Mouse (Mus musculus) heart, postnatal 36 days (tissue): Measurements from ENCODE around the gene Kat8. TPM values are rescaled to one million over a fixed set of nuclear protein-coding genes. Genes with fewer than 3 reads are reported as not detected.
A peak's percentile ranks its signal among the peaks of the same experiment; 100 is the strongest.

Experiments
- DNase-seq, 2 experiments: peaks; one replicate each; pipeline ENCODE4 v3.0.0; 2021 to 2022
- intact Hi-C: fragments of 180-260 bp; cut with DNase I; formaldehyde crosslinking; loops from one replicate; pipeline ENCODE4 v1.15.1; 2025
- total RNA-seq, 2 experiments: library from RNA; stranded (reverse); gene quantifications; 2 replicates each; pipeline ENCODE4 v1.2.3; 2021

Kat8 gene
- total RNA-seq, result 10 to 100 TPM; 13.8 to 16.1 TPM

DNA sequence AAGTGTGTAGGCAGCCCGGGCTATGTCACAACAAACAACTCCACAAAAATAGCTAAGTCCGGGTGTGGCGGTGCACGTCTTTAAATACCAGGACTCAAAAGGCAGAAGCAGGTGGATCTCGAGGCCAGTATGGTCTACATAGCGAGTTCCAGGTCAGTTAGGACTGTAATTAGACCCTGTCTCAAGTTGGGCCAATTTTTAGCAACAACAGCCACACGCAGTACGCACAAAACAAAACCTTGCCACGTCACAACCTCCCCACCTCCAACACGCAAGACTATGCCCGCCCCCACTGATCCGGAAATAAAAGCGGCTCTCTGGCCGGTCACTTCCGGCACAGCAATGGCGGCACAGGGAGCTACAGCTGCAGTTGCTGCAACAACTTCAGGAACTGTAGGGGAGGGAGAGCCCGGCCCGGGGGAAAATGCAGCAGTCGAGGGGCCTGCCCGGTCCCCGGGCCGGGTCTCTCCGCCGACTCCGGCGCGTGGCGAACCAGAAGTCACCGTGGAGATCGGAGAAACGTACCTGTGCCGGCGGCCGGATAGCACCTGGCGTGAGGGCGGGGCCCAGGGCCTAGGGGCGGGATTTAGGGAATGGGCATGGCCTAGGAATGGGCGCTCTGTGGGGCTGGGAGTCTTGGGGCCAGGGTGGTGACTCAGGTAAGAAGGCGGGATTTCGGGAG lies at the start of gene Kat8:
Gene Kat8 (plus strand): TSS at position 327 of the 682 bp plus-strand sequence.
- intact Hi-C loops, result no loop called here
- peak; percentile 83 to 85 for DNase-seq

DNA sequence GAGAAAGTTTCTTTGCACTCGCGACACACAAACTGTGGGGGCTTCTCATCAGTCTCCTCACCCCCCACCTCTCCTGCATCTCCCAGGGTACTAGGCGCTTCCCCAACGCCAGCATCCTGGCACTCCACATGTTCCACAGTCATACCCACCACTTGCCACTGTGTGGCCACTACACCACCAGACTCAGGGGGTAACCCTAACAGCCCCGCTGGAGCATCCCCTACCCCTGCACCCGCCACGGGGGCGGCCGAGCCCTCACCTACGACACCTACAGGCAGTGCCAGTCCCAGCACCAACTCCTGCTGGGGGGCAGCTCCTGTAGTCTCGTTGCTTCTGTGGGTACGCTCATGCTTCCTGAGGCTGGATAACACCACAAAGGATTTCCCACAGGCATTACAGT lies 45.9 kb upstream of the Kat8 start:
- no peak for DNase-seq
- intact Hi-C loops, result no loop called here

DNA sequence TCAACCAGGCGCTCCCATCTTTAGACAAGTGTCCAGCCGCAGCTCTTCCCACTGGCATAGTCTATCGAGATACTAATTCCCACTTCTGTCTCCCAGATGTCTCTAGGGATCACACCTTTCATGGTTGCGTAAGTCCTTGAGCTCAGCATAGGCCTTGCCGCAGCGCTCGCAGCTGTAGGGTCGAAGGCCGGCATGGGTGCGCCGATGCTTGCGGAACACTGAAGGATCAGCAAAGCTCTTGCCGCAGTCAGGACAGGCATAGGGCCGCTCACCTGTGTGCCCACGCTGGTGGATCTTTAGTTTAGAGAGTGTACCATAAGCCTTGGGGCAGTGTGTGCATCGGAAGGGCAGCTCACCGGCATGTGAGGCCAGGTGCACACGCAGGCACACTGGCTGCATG lies 44.7 kb upstream of the Kat8 start:
- DNase-seq, result no peak
- intact Hi-C loops, result no loop called here

DNA sequence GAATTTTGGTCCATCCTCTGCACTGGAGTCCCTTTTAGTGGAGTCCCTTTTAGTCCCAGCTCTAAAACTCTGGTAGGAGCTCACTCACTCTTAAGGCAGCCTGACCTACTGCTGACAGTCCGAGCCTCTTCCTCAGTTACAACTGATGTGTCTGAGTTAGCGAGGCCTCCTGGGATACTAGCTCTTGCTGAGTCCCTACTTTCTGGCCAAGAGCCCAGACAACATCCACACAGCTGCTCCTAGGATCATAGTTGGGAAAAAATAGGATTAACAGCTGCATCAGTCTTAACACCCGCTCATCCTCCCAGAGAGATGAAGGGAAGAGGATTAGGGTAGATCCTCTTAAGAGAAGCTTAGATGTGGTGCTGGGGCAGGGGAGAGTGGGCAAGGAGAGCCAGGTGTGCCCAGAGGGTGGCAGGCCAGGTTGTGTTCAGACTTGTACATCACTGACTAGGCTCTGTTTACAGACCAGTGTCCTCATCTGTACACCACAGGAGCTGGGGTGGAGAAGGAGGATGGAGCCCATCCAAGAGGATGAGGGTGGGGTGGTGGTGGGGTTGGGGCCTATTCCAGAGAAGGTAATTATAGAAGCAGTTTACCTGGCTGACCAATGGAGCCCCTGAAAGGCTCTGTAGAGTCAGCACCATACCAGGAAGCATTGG lies 43.0 kb upstream of the Kat8 start:
- no peak for DNase-seq
- intact Hi-C loops, result no loop called here

DNA sequence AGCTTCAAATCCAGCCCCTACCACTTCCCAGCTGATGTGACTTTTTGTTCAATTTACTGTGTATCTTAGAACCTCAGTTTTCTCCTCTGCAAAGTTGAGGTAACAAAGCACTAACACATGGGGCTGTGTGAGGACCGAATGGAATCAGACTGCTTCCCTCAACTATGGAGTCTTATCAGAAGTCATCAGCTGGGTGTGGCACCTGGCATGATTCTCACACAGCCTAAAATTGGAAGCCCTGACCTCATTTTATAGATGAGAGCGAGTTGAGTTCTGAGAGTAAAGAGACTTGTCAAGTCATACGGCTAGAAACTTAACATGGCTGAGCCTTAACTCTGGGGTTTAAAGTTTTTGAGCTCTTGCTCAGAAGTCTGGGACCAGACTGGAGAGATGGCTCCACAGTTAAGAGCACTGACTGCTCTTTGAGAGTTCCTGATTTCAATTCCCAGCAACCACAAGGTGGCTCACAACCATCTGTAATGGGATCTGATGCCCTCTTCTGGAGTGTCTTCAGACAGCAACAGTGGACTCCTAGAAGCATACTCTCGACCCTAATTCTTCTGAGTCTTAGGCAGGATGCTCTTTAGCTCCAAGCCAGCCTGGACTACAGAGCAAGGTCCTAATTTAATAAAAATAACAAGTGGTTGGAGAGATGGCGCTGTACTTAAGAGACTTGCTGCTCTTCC lies 42.0 kb upstream of the Kat8 start:
- no peak for DNase-seq
- intact Hi-C loops, result no loop called here

DNA sequence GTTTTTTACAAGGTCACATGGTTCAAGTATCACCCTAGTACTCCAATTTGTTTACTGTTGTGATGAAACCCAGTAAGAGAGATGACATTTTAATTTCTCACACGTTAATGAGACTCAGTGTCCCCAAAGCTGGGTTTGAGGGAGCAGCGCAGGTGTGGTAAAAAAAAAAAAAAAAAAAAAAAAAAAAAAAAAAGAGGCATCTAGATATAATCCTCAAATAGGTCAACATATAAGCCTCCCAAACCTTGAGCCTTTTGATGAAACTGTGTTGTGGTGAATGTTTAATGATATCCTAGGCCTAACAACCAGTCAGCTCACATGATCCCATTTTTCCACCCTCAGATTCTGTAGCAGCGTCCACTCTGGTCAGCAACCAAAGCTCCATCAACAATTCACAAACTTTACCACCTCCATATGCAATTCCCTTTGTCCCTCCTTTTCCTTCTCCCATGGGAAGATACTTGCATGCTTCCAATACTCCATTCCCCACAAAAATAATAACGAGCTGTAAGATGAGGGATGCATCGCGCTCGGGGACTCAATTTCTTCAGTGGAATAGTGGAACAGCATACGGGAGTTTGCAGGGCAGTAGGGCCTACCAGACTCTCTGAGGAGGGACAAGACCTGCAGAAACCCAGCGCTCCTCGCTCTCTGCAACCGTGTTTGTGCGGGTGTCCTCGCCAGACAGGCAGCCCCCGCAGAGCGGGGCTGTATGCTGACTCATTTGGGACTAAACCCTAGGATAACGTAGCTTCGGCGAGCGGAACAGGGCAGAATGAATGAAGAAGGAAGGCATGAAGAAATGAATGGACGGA lies 37.3 kb upstream of the Kat8 start:
- intact Hi-C loops, result loop anchor here (1.0 to 5.0 kb wide), 3 partner anchors 34 to 98 kb away; partner anchors contain the start of genes Hsd3b7 and Setd1a
- no peak for DNase-seq

DNA sequence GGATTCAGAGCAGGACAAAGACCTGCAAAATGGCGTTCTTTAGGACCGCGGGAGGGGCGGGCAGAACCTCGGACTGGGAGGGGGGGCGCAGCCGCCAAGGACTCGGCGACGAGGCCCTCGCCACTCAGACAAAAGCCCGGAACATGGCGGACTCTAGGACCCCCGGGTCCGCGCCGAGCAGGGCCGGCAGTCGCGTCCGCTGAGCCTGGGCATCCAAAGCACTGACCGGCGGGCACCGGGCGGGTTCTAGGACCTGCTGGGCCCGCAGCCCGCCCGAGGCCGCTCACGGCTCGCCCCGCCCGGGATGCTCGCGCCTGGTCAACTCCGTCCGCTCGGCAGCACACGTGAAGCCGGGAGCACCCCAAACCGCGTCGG lies 36.7 kb upstream of the Kat8 start:
- DNase-seq, result peak; percentile 91 to 92
- intact Hi-C loops, result loop anchor here (1.0 to 5.0 kb wide), 3 partner anchors 34 to 98 kb away; partner anchors contain the start of genes Hsd3b7 and Setd1a

DNA sequence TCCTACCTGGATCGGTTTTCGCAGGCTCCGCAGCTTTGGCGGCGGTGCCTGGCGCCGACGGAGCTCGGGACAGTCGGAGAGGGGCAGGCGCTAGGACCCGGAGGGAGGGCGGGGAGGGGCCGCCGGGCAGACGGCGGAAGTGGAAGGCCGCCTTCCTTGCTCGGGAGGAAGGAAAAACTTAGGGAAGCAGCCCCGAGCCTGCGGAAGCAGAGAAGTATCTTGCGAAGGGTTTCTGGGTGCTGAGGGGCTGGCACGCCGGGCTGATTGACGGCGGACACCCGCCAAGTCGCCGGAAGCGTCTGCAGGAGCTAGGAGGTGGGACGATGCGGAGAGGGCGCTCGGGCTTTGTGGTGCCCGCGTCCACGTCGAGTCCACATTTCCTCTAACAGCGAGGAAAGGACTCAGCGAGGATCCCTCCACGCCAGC lies 36.3 kb upstream of the Kat8 start, which contains the start of gene Zfp646:
Gene Zfp646 (plus strand): TSS at position 181 of the 426 bp plus-strand sequence.
- intact Hi-C loops, result loop anchor here (5.0 kb wide), 1 partner anchor 99 kb away; the partner anchor contains the start of gene Setd1a
- DNase-seq, result peak; percentile 74 to 85

DNA sequence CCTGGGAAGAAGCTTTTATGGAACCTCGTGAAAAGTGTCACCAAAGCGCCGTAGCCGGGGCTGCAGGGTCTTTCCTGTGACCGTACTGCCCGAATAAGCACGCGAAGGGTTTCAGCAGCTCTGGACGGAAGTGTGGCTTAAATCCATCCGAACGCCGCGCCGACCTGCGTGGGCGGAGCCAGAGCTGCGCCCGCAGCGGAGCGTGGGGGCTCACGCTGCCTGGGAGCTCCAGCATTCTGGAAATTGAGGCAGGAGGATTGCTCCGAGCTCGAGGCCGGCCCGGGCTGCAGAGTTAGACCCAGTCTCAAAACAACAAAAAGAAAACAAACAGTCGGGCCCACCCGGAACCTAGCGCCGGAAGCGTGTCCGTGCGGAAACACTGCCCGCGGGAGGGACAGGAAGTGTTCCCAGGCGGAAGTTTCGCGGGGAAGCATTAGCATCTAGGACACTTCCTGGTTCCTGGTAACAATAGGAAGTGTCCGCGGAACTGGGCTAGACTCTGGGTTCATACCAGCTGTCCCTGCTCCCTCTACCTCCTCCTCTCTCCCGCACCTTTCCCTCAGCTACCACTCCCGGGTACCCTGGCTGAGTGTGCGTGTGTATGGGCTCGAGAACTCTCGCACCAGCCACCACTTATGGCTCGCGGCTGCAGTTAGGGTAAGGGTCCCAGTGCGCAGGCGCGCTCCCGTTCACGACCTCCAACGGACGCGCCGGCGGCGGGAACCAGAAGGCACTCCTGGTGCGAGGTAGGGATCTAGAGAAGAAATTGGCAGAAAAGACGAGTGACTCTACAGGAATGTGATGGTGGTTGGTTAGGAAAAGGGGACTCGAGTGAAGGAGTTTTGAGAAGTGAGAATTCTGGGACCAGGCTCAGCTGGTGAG lies 35.6 kb upstream of the Kat8 start, which contains the start of gene Zfp668:
Gene Zfp668 (minus strand): TSS at position 362 of the 882 bp plus-strand sequence.
- intact Hi-C loops, result loop anchor here (5.0 kb wide), 1 partner anchor 99 kb away; the partner anchor contains the start of gene Setd1a
- DNase-seq, result peak; percentile 89 to 94

DNA sequence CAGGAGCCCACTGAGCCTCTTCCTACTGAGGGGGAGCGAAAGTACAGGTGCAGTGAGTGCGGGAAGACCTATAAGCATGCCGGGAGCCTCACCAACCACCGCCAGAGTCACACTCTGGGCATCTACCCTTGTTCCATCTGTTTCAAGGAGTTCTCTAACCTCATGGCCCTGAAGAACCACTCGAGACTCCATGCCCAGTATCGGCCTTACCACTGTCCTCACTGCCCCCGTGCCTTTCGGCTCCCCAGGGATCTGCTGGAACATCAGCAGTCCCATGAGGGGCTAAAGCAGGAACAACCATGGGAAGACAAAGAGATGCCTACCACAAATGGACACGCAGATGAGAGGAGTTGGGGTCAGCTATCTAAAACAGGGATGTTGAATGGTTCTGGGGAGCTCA lies 33.0 kb upstream of the Kat8 start:
- no peak for DNase-seq
- intact Hi-C loops, result loop anchor here (2.0 to 5.0 kb wide), 2 partner anchors 16 to 102 kb away; partner anchors contain the start of genes Gm21974, Setd1a and Vkorc1

DNA sequence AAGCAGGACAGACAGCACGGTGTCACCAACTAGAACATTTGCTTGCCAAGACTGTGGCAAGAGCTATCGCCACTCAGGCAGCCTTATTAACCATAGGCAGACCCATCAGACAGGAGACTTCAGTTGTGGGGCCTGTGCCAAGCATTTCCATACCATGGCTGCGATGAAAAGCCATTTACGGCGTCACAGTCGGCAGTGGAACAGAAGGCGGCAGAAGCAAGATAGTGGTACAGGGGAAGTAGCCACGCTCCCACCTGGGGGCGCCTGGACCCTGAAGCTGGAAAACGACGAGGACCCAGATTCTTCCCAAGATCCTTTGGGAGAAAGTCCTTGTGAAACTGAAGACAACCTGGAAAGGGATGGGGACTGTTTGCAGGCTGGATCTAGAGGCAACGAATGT lies 31.9 kb upstream of the Kat8 start:
- DNase-seq, result no peak
- intact Hi-C loops, result no loop called here

DNA sequence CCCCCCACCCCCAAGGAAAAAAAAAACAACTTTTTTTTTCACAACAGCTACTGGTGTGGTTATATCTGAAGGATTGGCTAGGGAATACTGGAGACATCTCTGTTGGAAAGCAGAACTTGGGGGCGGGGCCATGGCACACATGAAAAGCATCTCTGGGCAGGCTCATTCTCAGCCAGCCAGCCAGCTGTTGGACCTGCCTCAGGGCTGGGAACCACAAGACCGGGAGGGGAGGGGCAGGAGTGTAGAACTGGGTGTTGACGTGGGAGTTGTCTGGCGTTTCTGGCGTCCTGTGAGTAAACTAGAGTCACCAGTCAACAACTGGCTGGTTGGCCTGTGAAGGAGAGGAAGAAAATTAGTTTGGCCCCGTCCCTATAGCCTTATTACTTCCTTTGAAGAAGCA lies 26.4 kb upstream of the Kat8 start:
- intact Hi-C loops, result no loop called here
- DNase-seq, result peak; percentile 67 to 71

DNA sequence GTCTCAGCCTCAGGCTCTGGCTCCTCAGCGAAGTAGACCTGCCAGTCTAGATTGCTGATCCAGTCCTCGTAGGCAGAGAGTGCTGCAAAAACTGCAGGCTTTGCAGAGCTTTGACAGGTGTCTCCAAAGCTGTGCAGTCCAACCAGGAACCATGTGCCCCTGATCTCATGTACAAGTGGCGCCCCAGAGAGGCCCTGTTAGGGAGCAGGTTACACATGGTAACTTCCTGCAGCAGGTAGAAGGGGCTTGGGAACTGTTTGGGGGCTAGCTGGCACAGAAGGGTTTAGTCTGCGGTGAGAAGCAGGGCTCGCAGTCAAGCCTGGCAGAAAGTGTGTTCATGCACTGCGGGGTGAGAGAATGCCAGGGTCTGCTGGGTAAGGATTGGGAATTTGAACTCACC lies 25.8 kb upstream of the Kat8 start:
- DNase-seq, result no peak
- intact Hi-C loops, result no loop called here

DNA sequence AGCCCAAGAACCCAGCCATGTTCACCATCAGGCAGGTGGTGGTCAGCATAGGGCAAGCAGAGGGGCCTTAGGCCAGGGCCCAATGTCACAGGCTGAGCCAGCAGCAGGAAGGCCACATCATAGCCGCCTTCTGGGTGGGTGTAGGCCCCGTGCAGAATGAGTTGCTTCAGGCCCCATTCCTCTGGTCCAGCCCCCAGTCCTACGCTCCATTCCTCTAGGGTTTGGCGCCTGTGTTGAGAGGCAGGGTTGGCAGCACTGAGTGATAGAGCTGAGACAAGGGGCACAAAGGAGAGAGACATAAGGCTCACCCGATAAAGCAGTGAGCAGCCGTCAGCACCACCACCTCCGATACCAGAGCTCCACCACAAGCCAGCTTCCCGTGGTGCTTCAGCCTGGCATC lies 25.1 kb upstream of the Kat8 start:
- intact Hi-C loops, result no loop called here
- no peak for DNase-seq

DNA sequence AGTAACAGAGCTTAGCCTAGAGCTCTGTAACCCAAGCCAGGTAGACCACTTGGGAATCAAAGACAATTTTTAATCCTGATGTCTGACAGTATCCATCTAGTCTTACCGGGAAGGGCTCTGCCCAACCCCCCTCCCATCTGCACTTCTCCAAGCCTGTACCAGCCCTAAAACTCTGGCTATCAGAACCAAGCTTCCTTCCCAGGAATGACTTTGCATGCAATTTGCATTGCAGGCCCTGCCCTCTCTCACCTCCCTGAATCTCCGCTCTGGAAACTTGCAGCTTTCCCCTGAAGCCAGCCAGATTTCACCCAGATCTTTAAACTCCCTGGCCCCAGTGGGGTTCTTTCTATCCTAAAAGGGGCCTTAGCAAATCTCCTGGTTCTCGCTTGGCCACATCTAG lies 24.5 kb upstream of the Kat8 start:
- DNase-seq, result no peak
- intact Hi-C loops, result no loop called here

DNA sequence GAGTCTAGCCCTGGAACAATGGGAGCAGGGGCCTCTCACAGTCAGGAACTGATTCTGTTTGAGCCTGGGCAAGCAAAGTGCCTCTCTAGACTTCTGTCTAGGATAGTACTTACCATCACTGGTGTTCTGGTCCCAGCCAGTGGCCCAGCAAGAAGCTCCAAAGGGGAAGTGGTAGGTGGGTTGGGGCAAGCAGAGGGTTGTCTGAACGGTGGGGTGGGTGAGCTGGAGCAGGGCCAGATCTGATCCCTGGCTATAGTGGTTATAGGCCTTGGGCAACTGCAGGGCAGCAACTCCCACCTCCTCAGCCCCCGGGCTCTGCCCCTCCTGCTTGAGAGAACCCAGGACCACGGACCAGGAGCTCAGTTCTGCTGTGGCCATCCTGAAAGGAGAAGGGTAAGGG lies 23.5 kb upstream of the Kat8 start:
- intact Hi-C loops, result no loop called here
- DNase-seq, result no peak

DNA sequence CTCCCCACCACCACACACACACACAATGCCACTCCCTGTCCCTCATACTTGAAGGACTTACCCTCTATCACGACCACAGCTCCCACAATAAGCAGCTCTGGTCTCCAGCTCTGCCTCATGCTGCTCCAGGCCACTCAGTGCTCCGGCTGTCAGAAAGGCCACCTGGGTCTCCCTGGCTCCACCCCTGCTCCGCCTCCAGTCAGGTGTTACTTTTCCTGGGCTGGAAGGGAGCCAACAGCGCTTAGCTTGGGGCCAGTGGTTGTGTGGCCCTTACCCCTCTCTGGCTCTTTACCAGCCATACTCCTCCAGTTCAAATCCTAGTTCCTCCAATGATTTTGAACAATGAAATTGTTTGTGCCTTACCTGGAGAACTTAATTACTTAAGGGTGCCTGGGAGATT lies 21.5 kb upstream of the Kat8 start, which contains the start of gene Prss53:
Gene Prss53 (minus strand): TSS at position 173 of the 400 bp plus-strand sequence.
- no peak for DNase-seq
- intact Hi-C loops, result no loop called here

DNA sequence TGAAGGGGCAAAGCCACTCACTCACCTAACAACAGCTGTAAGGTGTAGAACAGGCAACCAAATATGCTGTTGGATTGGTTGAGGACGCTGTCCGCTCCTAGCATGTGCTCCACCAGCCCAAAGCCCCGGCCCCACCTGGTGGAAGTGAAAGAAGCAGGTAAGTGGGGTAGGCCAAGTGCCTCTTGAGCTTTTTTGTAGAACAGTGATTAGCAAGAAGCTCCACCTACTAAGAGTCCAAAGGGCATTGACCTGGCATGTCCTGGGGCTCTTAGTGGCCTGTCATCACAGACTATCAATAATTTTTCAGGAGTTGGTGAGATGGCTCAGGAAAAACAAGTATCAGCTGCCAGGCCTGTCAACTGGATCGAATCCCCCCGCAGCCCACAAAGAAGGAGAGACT lies 17.8 kb upstream of the Kat8 start:
- intact Hi-C loops, result loop anchor here (2.0 kb wide), 1 partner anchor 16 kb away; no protein-coding TSS in a partner anchor
- no peak for DNase-seq

DNA sequence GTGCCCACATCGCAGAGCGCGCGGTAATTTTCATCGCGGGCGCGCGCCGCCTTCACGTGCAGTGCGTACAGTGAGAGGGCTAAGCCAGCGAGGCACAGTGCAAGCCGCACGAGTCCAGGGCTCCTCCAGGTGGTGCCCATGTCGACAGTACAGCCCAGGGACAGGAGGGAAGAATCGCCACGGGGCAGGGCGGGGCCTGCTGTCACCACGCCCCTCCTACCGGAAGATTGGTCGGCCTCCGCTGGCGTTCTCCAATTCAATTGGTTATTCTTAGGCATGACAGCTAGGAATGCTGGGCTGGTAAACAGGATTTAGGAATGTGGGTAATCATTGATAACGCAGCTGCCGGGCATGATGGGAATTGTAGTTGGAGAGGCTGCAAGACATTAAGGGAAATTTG lies 16.9 kb upstream of the Kat8 start, which contains the start of the genes Gm21974 and Vkorc1:
Gene Gm21974 (minus strand): TSS at position 13 of the 400 bp plus-strand sequence.
Gene Vkorc1 (minus strand): TSS at position 176 of the 400 bp plus-strand sequence.
- intact Hi-C loops, result loop anchor here (2.0 to 5.0 kb wide), 2 partner anchors 17 to 93 kb away; partner anchors contain the start of gene Hsd3b7
- peak; percentile 93 for DNase-seq
